Mouse (Mus musculus): ENCODE measurements at regions not wholly inside any gene's neighbourhood (a gene's known extent, or its start where the extent isn't known, plus 50 kb on each side); places are given as distances from the start of the nearest gene placed in this dataset.

DNA sequence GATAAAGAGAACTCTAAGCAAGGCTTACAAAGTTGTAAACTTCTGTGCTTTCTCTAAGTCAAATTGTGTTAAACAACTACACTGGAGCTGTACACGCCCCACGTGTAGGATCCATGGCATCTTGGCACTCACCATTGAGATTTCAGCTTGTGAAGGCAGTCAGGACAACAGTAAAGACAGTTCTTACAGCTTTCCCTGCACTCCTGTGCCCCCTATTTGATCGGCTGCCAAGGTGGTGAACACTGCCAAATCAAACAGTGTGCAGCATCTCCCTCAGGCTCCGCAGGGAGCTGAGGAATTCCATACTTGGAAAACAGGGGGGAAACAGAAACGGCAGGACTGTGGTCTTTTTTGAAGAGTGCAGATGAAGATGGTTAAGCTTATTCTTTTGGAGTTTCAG is 112.4 kb upstream of the Mpped2 start:
- Histone ChIP-seq H3K4me1 (ENCODE audit: control insufficient read depth, insufficient read depth, low read length) (no peaks in the 10 kb centered on the region), H3K36me3 (ENCODE audit: control insufficient read depth, insufficient read depth, low read length) (no peaks in the 10 kb centered on the region), H3K27ac (no peak overlapping the region), H3K9ac (ENCODE audit: low read depth, low read length) (no peak overlapping the region), H3K79me2 (replicated peaks; ENCODE audit: control insufficient read depth, insufficient read depth, low read length) (no peaks in the 10 kb centered on the region), H3K27me3 (ENCODE audit: control insufficient read depth, insufficient read depth, low read length) (no peaks in the 10 kb centered on the region), H3K4me3 (no peak overlapping the region)
- intact Hi-C loops (cut with DNase I), result no loop called here
- no peak for TF ChIP-seq CTCF (IDR thresholded peaks at IDR 0.05)
- no peak for TF ChIP-seq POLR2A (IDR thresholded peaks at IDR 0.05; ENCODE audit: insufficient read depth, low read depth, low read length)
- TF ChIP-seq EP300 (IDR thresholded peaks at IDR 0.05; ENCODE audit: insufficient read depth, low read depth, low read length), result no peak
- no peak for DNase-seq
- 22% methylated on average over 5 of the region's 5 CpGs for WGBS

DNA sequence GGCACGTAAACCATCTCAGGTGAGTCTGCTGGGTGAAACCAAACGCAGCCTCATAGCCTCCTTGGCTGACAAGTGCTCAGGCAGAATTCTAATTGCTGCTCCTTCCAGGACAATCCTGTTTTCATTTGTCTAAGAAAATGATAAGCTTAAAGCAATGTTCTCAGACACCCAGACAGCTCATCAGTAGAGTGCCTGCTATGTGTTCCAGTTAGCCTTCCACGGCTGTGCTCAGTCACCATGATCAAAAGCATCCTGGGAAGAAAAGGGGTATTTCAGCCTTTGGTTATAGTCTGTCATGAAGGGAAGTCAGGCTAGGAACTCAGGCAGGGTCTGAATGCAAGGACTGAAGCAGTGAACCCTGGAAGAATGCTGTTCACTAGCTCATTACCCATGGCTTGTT is 71.8 kb upstream of the Mpped2 start:
- Histone ChIP-seq H3K27me3 (ENCODE audit: control insufficient read depth, insufficient read depth, low read length) (no peaks in the 10 kb centered on the region), H3K27ac (no peak overlapping the region), H3K4me3 (no peak overlapping the region), H3K79me2 (replicated peaks; ENCODE audit: control insufficient read depth, insufficient read depth, low read length) (no peaks in the 10 kb centered on the region), H3K36me3 (ENCODE audit: control insufficient read depth, insufficient read depth, low read length) (no peaks in the 10 kb centered on the region), H3K4me1 (ENCODE audit: control insufficient read depth, insufficient read depth, low read length) (no peaks in the 10 kb centered on the region), H3K9ac (ENCODE audit: low read depth, low read length) (no peak overlapping the region)
- no peak for DNase-seq
- intact Hi-C loops (cut with DNase I), result no loop called here
- WGBS, result 74% methylated on average over 3 of the region's 3 CpGs
- TF ChIP-seq POLR2A (IDR thresholded peaks at IDR 0.05; ENCODE audit: insufficient read depth, low read depth, low read length) (no peak), CTCF (IDR thresholded peaks at IDR 0.05) (no peak), EP300 (IDR thresholded peaks at IDR 0.05; ENCODE audit: insufficient read depth, low read depth, low read length) (no peak)

DNA sequence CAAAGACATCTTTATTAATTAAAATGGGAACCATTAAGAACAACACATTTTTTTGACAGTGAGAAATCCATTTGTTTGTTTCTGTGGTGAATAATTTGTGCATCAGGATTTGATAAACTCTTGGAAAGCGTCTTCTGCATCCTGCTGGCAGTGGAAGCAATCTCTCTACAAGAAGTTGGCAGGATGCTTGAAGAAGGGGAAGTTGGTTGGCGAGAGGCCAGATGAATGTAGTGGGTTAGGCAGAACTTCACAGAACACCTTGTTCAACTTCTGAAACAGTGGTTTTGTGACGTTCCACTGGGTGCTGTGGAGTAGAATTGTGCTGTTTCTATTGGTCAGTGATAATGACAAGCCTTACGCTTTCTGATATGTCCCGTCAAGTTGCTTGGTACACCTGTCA is 70.7 kb upstream of the Mpped2 start:
- H3K9ac ChIP-seq (ENCODE audit: low read depth, low read length), result no peak overlapping the region
- TF ChIP-seq POLR2A (IDR thresholded peaks at IDR 0.05; ENCODE audit: insufficient read depth, low read depth, low read length), result no peak
- no peak for TF ChIP-seq CTCF (IDR thresholded peaks at IDR 0.05)
- TF ChIP-seq EP300 (IDR thresholded peaks at IDR 0.05; ENCODE audit: insufficient read depth, low read depth, low read length), result no peak
- WGBS, result 55% methylated on average over 5 of the region's 5 CpGs
- no peaks in the 10 kb centered on the region for H3K27me3 ChIP-seq (ENCODE audit: control insufficient read depth, insufficient read depth, low read length)
- H3K27ac ChIP-seq, result no peak overlapping the region
- no peaks in the 10 kb centered on the region for H3K79me2 ChIP-seq (replicated peaks; ENCODE audit: control insufficient read depth, insufficient read depth, low read length)
- no peak overlapping the region for H3K4me3 ChIP-seq
- no peaks in the 10 kb centered on the region for H3K36me3 ChIP-seq (ENCODE audit: control insufficient read depth, insufficient read depth, low read length)
- intact Hi-C loops (cut with DNase I), result no loop called here
- H3K4me1 ChIP-seq (ENCODE audit: control insufficient read depth, insufficient read depth, low read length), result no peaks in the 10 kb centered on the region
- no peak for DNase-seq

DNA sequence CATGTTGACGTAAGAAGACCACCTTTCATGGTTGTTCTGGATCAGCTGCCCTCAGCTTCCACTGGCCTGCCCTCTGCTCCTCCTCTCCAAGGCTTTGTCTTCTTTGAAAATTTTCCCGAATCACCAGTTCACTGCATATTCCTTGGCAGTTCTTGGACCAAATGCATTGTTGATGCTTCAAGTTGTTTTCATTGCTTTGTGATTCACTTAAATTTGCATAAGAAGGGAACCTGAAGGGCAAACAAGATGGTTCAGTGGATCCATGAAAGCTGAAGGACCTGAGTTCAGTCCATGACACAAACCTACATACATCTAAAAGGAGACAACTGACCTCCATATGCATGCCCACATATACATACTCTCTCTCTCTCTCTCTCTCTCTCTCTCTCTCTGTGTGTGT is 69.4 kb upstream of the Mpped2 start:
- intact Hi-C loops (cut with DNase I), result no loop called here
- no peaks in the 10 kb centered on the region for H3K36me3 ChIP-seq (ENCODE audit: control insufficient read depth, insufficient read depth, low read length)
- no peak overlapping the region for H3K9ac ChIP-seq (ENCODE audit: low read depth, low read length)
- 81% methylated on average over 2 of the region's 2 CpGs for WGBS
- H3K27me3 ChIP-seq (ENCODE audit: control insufficient read depth, insufficient read depth, low read length), result no peaks in the 10 kb centered on the region
- H3K4me3 ChIP-seq, result no peak overlapping the region
- no peak overlapping the region for H3K27ac ChIP-seq
- DNase-seq, result no peak
- TF ChIP-seq EP300 (IDR thresholded peaks at IDR 0.05; ENCODE audit: insufficient read depth, low read depth, low read length) (no peak), POLR2A (IDR thresholded peaks at IDR 0.05; ENCODE audit: insufficient read depth, low read depth, low read length) (no peak), CTCF (IDR thresholded peaks at IDR 0.05) (no peak)
- no peaks in the 10 kb centered on the region for H3K79me2 ChIP-seq (replicated peaks; ENCODE audit: control insufficient read depth, insufficient read depth, low read length)
- no peaks in the 10 kb centered on the region for H3K4me1 ChIP-seq (ENCODE audit: control insufficient read depth, insufficient read depth, low read length)

DNA sequence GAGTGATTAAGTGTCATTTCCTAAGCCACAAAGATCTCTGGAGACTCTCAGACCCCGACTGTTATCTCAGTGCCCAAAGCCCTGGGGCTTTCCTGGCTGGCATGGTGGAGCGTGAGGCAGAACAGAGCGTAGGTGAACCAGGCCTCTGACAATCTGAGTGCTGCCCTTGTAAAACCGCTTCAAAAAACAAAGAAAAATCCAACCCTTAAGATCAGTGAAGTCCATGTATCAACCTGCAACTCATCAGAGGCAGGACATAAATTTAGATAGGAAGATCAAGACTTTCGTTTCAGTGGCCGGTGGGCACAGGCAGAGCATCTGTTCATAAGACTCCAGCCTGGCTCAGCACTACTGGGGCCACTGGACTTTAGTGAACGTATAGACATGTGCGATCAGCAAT is 61.1 kb upstream of the Mpped2 start:
- H3K4me3 ChIP-seq, result no peak overlapping the region
- no peaks in the 10 kb centered on the region for H3K36me3 ChIP-seq (ENCODE audit: control insufficient read depth, insufficient read depth, low read length)
- no peak for DNase-seq
- H3K4me1 ChIP-seq (ENCODE audit: control insufficient read depth, insufficient read depth, low read length), result no peaks in the 10 kb centered on the region
- H3K79me2 ChIP-seq (replicated peaks; ENCODE audit: control insufficient read depth, insufficient read depth, low read length), result no peaks in the 10 kb centered on the region
- intact Hi-C loops (cut with DNase I), result no loop called here
- no peak for TF ChIP-seq EP300 (IDR thresholded peaks at IDR 0.05; ENCODE audit: insufficient read depth, low read depth, low read length)
- no peak for TF ChIP-seq POLR2A (IDR thresholded peaks at IDR 0.05; ENCODE audit: insufficient read depth, low read depth, low read length)
- no peak for TF ChIP-seq CTCF (IDR thresholded peaks at IDR 0.05)
- H3K9ac ChIP-seq (ENCODE audit: low read depth, low read length), result no peak overlapping the region
- H3K27me3 ChIP-seq (ENCODE audit: control insufficient read depth, insufficient read depth, low read length), result no peaks in the 10 kb centered on the region
- no peak overlapping the region for H3K27ac ChIP-seq
- WGBS, result 68% methylated on average over 8 of the region's 8 CpGs
